Mouse (Mus musculus): Measurements from ENCODE around the gene Mfap5.

- TF ChIP-seq POLR2A (IDR thresholded peaks at IDR 0.05; ENCODE audit: control insufficient read depth, low read depth, low read length) (no peak), CTCF (IDR thresholded peaks at IDR 0.05; ENCODE audit: control insufficient read depth, insufficient read depth, insufficient replicate concordance, low read depth, low read length) (no peak)
These were observed 9.1 kb upstream of the Mfap5 start for GRCm38 (mm10) chr6:122496501-122496900.

All from testis, adult 2 months (tissue).